Mouse (Mus musculus): ENCODE measurements around the gene Ttc7b.

DNA sequence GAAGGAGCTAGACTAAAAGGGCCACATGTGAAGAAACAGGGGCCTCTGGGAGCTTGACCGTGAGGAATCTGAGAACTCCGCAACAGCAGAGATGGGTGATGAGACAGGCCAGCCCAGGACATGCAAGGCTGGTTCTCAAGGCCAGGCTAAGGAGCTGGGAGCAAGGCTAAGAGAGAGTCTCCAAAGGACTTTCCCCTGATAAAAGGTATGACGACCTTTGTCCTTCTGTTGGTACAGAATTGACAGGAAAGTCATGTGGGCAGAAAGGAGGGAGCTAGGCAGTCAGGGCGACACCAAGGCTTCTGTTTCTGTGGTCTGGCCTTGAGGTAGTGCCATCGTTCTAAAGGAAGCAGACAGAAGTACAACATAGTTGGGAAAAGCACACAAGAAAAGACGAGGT, 33.0 kb upstream of the Ttc7b start:
- TF ChIP-seq POLR2A (IDR thresholded peaks at IDR 0.05; ENCODE audit: insufficient read depth, low read depth, low read length) (no peak), CTCF (IDR thresholded peaks at IDR 0.05; ENCODE audit: insufficient read depth, low read depth, low read length) (no peak)
